Mouse (Mus musculus) cerebellum, adult 18-20 months (tissue): ENCODE data around the gene Prpsap1.
"Not testable (repeated sequence)": the region's sequence is repeated elsewhere in the genome, so short reads cannot be mapped to it uniquely, and the experiment has no call there.

Source experiments
- DNase-seq, 2 experiments: peaks; one replicate each; pipeline ENCODE4 v3.0.0; 2021

Gene Prpsap1

DNA sequence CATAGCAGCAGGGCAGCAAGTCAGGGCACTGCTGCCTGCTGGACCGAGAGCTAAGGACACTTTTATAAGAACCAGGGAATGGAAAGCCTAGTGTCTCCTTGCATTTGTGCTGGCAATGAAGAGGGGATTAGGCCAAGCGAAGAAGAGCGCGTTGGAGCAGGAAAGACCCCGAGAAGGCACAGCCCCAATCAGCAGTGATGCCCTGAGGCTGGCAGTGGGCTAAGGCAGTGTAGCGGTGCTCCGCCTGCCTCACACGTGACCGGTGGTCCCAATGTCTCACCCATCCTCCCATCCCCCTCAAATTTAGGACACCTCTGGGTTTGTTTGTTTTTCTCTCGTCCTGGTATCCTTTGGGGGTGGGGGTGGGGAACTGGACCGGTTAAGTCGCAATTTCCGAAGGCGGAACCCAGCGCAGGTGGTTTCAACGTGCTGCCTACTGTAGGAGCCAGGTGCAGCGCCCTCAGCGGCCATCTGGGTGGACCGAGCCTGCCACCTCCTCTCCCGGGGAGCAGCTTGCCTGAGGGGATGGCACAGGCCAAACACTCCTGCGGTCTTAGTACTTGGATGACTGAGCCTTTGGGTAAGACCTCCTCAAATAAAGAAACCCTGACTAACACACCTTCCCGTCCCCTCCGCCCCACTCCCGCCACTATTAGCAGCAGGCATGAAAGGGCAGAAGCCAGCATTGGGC is 21.5 kb upstream of the Prpsap1 start:
- DNase-seq = peak; percentile 65 to 72

GRCm38 (mm10) chr11:116513531-116514038 is 19.6 kb upstream of the Prpsap1 start:
- DNase-seq = no peak

DNA sequence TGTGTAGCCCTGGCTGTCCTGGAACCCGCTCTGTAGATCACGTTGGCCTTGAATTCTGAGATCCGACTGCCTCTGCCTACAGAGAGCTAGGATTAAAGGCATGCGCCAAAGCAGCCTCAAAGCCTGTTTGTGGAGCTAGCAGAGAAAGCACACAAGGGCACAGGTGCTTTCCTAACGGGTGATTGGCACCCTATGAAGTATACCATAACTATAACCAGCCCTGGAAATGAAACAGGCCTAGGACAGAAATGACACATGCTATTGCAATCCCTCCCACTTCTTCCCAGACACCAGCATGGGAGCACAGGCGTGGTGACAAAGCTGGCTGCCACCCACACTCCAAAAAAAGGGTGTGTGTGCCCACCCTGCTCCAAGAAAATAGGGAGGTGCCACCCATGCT is 19.0 kb upstream of the Prpsap1 start:
- DNase-seq = no peak

DNA sequence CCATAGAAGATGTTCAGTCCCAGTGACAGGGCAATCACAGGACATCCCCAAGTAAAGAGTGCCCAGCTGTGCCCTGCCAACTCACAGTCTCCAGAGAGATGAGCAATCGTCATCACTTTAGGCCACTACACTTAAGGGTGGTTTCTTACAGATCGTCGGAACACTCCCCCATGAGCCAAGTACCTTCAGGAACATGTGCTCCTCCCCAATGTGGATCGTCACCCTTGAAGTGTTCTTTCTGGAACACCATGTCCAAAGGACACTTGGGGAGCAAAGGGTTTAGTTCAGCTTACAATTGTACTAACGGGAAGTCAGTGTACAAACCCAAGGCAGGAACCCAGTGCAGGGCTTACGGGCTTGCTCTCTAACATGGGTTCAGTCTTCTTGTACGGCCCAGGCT is 18.2 kb upstream of the Prpsap1 start:
- no peak for DNase-seq

GRCm38 (mm10) chr11:116511301-116511868 is 17.4 kb upstream of the Prpsap1 start:
- DNase-seq = no peak

DNA sequence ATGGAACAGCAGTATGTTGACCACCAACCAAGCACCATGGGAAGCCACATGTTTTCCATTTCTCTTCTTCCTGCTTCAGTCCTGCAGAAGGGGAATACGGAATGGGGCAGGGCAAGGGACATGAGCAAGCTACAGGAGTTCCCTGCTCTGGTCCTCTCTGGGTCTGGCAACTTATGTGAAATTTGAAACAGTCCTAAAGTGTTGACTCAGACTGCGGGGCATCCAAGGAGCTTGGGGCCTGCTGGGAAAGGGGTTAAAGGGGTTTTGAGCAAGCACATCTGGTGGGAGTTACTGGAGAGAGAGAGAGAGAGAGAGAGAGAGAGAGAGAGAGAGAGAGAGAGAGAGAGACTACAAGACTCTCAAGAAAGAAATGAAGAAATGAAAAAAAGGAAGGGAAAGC is 14.7 kb upstream of the Prpsap1 start:
- no peak for DNase-seq

- no peak for DNase-seq
These were observed 12.3 kb upstream of the Prpsap1 start for GRCm38 (mm10) chr11:116506151-116506875.

- no peak for DNase-seq
These were observed 11.6 kb upstream of the Prpsap1 start for GRCm38 (mm10) chr11:116505573-116505972.

DNA sequence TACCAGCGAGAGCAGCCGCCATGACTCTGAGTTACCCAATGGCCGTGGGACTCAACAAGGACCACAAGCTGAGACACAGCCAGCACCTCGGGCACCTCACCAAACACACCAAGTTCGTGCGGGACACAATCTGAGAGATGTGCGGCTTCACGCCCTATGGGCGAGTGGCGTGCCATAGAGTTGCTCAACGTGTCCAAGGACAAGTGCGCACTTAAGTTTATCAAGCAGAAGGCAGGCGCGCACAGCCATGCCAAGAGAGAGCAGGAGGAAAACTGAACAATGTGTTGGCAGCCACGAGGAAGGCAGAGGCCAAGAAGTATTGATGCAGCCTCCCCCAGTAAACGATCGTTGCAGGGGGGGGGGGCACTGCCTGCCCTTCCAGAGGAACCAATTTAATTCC is 10.5 kb upstream of the Prpsap1 start:
- no peak for DNase-seq

GRCm38 (mm10) chr11:116501005-116501746 is 7.2 kb upstream of the Prpsap1 start:
- peak; percentile 41 to 50 for DNase-seq

DNA sequence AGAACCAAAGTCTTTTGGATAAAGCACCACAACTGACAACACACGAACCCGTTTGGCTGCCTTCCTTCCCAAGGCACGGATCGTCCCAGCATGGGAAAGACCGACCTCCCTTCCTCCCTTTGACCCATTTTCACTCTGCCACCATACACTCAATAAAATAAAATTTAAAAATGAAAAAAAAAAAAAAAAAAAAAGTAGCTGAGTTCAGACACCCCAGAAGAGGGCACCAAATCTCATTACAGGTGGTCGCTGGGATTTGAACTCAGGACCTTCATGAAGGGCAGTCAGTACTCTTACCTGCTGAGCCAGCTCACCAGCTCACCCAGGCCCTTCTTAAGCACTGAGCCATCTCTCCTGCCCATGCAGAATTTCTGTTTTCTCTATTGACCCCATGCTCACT is 5.0 kb upstream of the Prpsap1 start:
- DNase-seq = no peak

GRCm38 (mm10) chr11:116498596-116498995 is 4.6 kb upstream of the Prpsap1 start:
- no peak for DNase-seq

- DNase-seq = no peak
These were observed 3.3 kb upstream of the Prpsap1 start for GRCm38 (mm10) chr11:116497313-116497712.

DNA sequence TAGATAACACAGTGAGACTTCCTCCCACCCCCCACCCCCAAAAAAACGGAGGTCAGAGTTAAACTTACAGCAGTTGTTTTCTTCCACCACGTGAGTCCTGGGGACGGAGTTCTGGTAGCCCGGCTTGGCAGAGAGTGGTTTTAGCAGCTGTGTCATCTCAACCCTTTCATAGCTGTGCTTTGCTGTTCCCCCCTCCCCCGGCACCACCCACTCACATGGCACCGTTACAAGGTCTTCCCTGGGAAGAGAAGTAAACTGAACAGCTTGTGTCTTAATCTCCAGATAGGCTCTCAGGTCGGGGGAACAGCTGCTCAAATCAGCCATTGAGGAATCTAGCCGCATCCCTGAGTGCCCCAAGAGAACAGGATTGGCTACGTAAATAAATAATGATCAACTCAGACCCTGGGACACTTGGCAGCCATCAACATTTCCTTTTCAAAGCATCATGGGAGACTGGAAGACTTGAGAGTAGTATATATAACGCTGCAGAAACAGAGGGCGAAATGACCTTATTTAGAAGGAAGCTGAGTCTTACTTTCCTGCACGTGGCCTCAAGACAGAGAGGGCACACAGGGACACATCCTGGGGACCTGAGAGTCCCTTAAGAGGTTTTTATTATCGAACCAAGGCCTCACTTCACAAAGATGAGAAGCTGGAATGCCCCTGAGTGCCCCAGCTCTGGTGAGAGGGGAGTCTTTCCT is 622 bp upstream of the Prpsap1 start:
- DNase-seq = no peak

GRCm38 (mm10) chr11:116493191-116493590 is 811 bp downstream of the Prpsap1 start:
- DNase-seq = no peak

DNA sequence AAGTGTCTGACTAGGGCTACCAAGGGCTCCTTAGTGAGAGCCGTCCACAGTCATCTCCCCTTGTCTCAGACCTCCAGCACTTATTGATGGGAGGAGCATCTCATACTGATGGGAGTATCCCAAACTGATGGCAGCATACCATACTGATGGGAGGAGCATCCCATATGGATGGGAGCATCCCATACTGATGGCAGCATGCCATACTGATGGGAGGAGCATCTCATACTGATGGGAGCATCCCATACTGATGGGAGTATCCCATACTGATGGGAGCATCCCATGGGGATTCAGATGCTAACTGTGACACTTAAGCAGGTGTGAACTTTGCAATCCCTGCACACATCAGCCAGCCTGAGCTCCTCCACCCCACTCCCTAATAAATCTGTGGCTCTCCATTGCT is 1.5 kb downstream of the Prpsap1 start:
- DNase-seq = not testable (repeated sequence)

DNA sequence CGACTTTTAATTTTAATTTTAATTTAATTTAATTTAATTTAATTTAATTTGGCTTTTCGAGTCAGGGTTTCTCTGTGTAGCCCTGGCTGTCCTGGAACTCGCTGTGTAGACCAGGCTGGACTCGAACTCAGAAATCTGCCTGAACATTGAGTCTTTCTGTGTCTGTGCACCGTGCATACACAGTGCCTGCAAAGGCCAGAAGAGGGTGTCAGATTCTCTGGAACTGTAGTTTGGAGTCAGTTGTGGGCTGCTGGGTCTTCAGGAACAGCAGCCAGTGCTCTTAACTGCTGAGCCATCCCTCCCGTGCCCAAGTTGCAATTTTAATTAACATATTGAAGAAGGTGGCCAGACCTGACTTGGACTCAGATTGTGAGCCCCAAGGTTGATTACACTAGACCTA is 2.7 kb downstream of the Prpsap1 start:
- DNase-seq = no peak

GRCm38 (mm10) chr11:116490232-116491107 is 3.5 kb downstream of the Prpsap1 start:
- peak; percentile 85 to 92 for DNase-seq

DNA sequence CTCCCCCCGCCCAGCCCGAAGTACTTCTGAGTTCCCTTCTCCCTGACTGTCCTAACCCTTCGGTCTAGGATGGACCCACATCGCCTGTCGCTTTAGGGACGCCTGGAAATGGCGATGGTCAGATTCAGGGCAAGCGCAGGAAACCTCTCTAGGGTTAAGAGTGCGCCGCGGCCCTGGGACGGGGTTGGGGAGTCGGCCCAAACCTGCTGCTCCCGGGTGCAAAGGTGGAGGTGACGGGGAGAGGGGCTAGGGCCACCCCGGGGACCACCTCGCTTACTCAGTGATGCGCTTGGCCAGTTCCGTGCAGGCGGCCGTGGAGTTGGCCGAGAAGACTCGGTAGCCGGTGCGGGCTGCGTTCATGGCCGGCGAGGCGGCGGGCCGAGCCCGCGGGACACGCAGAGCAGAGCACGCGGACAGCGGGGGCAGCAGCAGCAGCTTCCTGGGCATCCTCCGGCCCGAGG is 4.2 kb downstream of the Prpsap1 start:
- DNase-seq = no peak

- DNase-seq = no peak
These were observed 5.2 kb downstream of the Prpsap1 start for GRCm38 (mm10) chr11:116488693-116489375.

DNA sequence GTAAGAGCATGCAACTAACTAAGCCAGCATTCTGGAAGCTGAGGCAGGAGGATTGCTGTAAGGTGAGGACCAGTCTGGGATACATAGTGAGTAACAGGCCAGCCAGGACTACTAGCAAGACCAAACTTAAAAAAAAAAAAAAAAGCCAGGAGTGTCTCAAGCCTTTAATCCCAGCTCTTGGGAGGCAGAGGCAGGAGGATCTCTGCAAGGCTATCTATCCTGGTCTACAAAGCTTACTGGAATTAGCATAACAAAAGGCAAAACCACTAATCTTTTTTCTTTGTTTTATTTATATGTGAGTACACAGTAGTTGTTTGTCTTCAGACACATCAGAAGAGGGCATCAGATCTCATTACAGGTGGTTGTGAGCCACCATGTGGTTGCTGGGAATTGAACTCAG is 5.8 kb downstream of the Prpsap1 start:
- DNase-seq = no peak
